Mouse (Mus musculus) heart, embryonic 16.5 days (tissue): ENCODE data around the gene Ddost. TPM values are rescaled to one million over a fixed set of nuclear protein-coding genes. Genes with fewer than 3 reads are reported as not detected.
"Not testable (repeated sequence)": the region's sequence is repeated elsewhere in the genome, so short reads cannot be mapped to it uniquely, and the experiment has no call there.

Source experiments
- ATAC-seq: fragments of 200-750 bp; cut with Nextera tagmentation; replicated peaks from 2 replicates; pipeline ENCODE4 v1.8.0; 2017; ENCODE audit warnings: moderate number of reproducible peaks; ENCODE audit not compliant: insufficient read depth, low FRiP score; ENCODE audit errors: extremely low read depth
- H3K27ac ChIP-seq: fragments of 300-500 bp; sonication (generic); 2 replicates; pipeline ENCODE4 v1.5.1; 2014; ENCODE audit warnings: mild to moderate bottlenecking, low read length, control low read depth, moderate library complexity
- H3K27me3 ChIP-seq: fragments of 300-500 bp; sonication (generic); 2 replicates; pipeline ENCODE4 v1.6.1; 2014; ENCODE audit warnings: low read length, mixed read lengths; ENCODE audit not compliant: control insufficient read depth, insufficient read depth
- H3K36me3 ChIP-seq: fragments of 300-500 bp; sonication (generic); 2 replicates; pipeline ENCODE4 v1.6.1; 2014; ENCODE audit not compliant: control insufficient read depth, insufficient read depth
- H3K4me1 ChIP-seq: fragments of 300-500 bp; sonication (generic); 2 replicates; pipeline ENCODE4 v1.6.1; 2014; ENCODE audit warnings: low read length, mixed read lengths; ENCODE audit not compliant: control insufficient read depth, insufficient read depth
- H3K4me2 ChIP-seq: fragments of 300-500 bp; sonication (generic); 2 replicates; pipeline ENCODE4 v1.6.1; 2014; ENCODE audit warnings: low read depth, mild to moderate bottlenecking, control low read depth, low read length
- H3K4me3 ChIP-seq: fragments of 300-500 bp; sonication (generic); 2 replicates; pipeline ENCODE4 v1.5.1; 2014; ENCODE audit warnings: mild to moderate bottlenecking, control low read depth, low read length
- H3K9ac ChIP-seq: fragments of 300-500 bp; sonication (generic); 2 replicates; pipeline ENCODE4 v1.6.1; 2014; ENCODE audit warnings: low read length, control low read depth
- H3K9me3 ChIP-seq: fragments of 300-500 bp; sonication (generic); replicated peaks from 2 replicates; pipeline ENCODE4 v1.6.1; 2016; ENCODE audit warnings: low read length; ENCODE audit not compliant: control insufficient read depth
- WGBS: fragments of 180-500 bp; shearing (Covaris S2); extraction: QIAGEN DNeasy Blood & Tissue Kit; methylation state at CpG from one replicate; pipeline ENCODE4 v1.1.7; 2014; 5-methylcytosine and 5-hydroxymethylcytosine counted together
- polyA plus RNA-seq: library from polyadenylated mRNA; unstranded; fragments of >200 nt; fragmentation: Nextera tagmentation; extraction: Ambion mirVana; gene quantifications from 2 replicates; pipeline ENCODE4 v1.2.1, GENCODE M21; 2015

The Ddost gene
- polyA plus RNA-seq, 1 experiment from 2014 or later: 247 TPM

DNA sequence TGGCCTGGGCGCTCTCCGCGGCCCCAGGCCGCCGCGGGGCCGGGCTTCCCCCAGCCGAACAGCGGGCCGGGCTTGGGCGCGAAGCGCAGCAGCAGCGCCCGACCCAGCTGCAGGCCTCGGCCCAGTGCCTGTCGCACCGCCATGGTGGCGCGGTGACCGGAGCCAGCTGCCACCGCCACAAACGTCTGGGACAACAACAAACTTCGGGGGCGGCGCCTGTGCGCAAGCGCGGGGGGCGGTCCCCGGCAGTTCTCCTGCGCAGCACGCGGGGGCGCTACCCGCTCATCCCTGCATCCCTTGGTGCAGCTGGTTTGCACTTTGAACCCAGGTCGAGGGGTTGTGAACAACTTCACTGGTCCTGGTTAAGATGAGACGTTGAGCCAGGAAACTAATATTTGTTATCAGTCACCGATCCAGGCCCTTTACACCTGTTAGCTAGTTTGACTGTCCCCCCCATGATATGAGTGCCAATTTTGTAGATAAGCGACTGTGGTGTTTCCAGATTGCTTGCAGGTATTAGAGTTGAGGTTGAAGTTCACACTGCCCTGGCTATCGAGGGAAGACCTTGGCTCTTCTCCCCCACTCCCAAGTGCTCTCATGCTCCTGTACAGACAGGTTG lies 21.7 kb downstream of the Ddost start, which contains the start of gene Pink1:
TSS of gene Pink1 (minus strand) at position 231 of the 619 bp plus-strand sequence.
- peak; percentile 69 for ATAC-seq
- Histone ChIP-seq H3K4me2 (peak within 1 kb of the TSS; percentile 73), H3K36me3 (no peaks in the 10 kb centered on the region), H3K9me3 (no peaks in the 10 kb centered on the region; the same call in 1 of the 2 replicates), H3K27ac (peak within 1 kb of the TSS; percentile 99), H3K4me1 (peaks cover 34% of the 10 kb centered on the region), H3K4me3 (peak within 1 kb of the TSS; percentile 89), H3K27me3 (peaks cover 4% of the 10 kb centered on the region; the same call in 1 of the 2 replicates), H3K9ac (peak within 1 kb of the TSS; percentile 96)
- 4% methylated on average over 41 of the region's 41 CpGs for WGBS

GRCm38 (mm10) chr4:138327155-138327554 lies 22.6 kb downstream of the Ddost start:
- not testable (repeated sequence) for H3K9ac ChIP-seq, H3K36me3 ChIP-seq, H3K9me3 ChIP-seq, ATAC-seq, H3K27me3 ChIP-seq, H3K4me3 ChIP-seq, H3K4me2 ChIP-seq, H3K27ac ChIP-seq
- H3K4me1 ChIP-seq: peaks cover 28% of the 10 kb centered on the region
- WGBS: 53% methylated on average over 7 of the region's 12 CpGs

DNA sequence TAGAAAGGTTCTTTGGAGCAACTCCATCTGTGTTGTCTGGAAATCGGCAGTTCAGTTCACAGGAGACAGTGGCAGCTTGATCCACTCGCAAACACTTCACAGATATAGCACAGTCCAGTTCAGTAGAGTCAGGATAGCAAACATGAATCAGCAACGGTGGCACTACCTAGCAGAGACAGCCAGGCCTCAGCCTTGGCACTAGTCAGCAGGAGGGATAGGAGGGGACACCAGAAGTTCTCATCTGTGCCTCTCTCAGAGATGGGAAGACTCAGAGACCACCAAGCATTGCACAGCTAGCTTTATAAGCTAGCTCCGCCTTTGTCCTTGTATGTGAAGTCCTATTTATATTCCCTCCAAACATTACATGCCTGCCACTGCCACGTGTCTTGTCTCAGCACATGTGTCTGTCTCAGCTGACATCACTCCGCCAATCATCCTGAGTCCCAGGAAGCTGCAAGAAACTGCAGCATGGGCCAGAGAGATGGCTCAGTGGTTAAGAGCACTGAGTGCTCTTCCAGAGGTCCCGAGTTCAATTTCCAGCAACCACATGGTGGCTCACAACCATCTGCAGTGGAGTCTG lies 23.5 kb downstream of the Ddost start:
- Histone ChIP-seq H3K27ac (peak overlapping the region; percentile 43), H3K9me3 (no peaks in the 10 kb centered on the region; the same call in 1 of the 2 replicates), H3K9ac (peak overlapping the region; percentile 16), H3K4me2 (peak overlapping the region; percentile 53), H3K4me3 (peak overlapping the region; percentile 36), H3K27me3 (peaks cover 4% of the 10 kb centered on the region; the same call in 1 of the 2 replicates), H3K36me3 (no peaks in the 10 kb centered on the region), H3K4me1 (peaks cover 21% of the 10 kb centered on the region)
- ATAC-seq: no peak
- WGBS: 57% methylated on average over 7 of the region's 7 CpGs

GRCm38 (mm10) chr4:138330264-138330671 lies 25.7 kb downstream of the Ddost start:
- no peak overlapping the region for H3K9ac ChIP-seq
- ATAC-seq: no peak
- peaks cover 4% of the 10 kb centered on the region; the same call in 1 of the 2 replicates for H3K27me3 ChIP-seq
- H3K4me3 ChIP-seq: no peak overlapping the region
- no peaks in the 10 kb centered on the region for H3K36me3 ChIP-seq
- peaks cover 7% of the 10 kb centered on the region for H3K4me1 ChIP-seq
- H3K27ac ChIP-seq: no peak overlapping the region
- H3K4me2 ChIP-seq: no peak overlapping the region
- no peaks in the 10 kb centered on the region; the same call in 1 of the 2 replicates for H3K9me3 ChIP-seq
- 17% methylated on average over 15 of the region's 15 CpGs for WGBS

- Histone ChIP-seq H3K36me3 (no peaks in the 10 kb centered on the region), H3K9me3 (no peaks in the 10 kb centered on the region; the same call in 1 of the 2 replicates), H3K27me3 (peaks cover 4% of the 10 kb centered on the region; the same call in 1 of the 2 replicates), H3K4me1 (peaks cover 2% of the 10 kb centered on the region; the same call in 1 of the 2 replicates), H3K4me3 (no peak overlapping the region), H3K4me2 (no peak overlapping the region), H3K27ac (no peak overlapping the region), H3K9ac (no peak overlapping the region)
- WGBS: 73% methylated on average over 9 of the region's 9 CpGs
- ATAC-seq: no peak
These were observed 27.1 kb downstream of the Ddost start for GRCm38 (mm10) chr4:138331647-138332046.

GRCm38 (mm10) chr4:138333135-138333534 lies 28.6 kb downstream of the Ddost start:
- Histone ChIP-seq H3K27me3 (peaks cover 4% of the 10 kb centered on the region; the same call in 1 of the 2 replicates), H3K36me3 (no peaks in the 10 kb centered on the region), H3K4me2 (no peak overlapping the region), H3K4me1 (peaks cover 2% of the 10 kb centered on the region; the same call in 1 of the 2 replicates), H3K9ac (no peak overlapping the region), H3K4me3 (no peak overlapping the region), H3K27ac (no peak overlapping the region), H3K9me3 (no peaks in the 10 kb centered on the region; the same call in 1 of the 2 replicates)
- 65% methylated on average over 4 of the region's 4 CpGs for WGBS
- no peak for ATAC-seq

DNA sequence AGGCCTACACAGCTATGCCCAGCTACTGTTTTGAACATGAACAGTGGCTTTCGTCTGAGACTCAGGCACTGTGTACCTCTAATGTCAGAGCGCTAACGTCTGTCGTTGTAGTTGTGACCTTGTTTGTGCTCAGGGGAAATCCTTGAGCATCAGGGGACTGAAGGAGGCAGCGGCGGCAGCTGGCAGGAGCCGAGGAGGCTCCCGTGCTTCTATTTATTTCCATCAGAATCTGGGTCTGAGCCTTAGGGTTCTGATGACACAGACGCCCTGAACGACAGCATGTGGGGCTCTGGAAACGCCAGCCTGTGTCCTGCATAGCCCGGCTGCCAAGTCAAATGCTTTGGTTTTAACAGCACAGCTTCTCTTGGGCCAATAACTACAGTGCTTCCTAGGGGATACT lies 30.5 kb downstream of the Ddost start:
- WGBS: 72% methylated on average over 12 of the region's 12 CpGs
- Histone ChIP-seq H3K4me2 (no peak overlapping the region), H3K4me1 (peaks cover 2% of the 10 kb centered on the region; the same call in 1 of the 2 replicates), H3K36me3 (no peaks in the 10 kb centered on the region), H3K27me3 (peaks cover 4% of the 10 kb centered on the region; the same call in 1 of the 2 replicates), H3K9ac (no peak overlapping the region), H3K9me3 (no peaks in the 10 kb centered on the region), H3K27ac (no peak overlapping the region), H3K4me3 (no peak overlapping the region)
- ATAC-seq: no peak

DNA sequence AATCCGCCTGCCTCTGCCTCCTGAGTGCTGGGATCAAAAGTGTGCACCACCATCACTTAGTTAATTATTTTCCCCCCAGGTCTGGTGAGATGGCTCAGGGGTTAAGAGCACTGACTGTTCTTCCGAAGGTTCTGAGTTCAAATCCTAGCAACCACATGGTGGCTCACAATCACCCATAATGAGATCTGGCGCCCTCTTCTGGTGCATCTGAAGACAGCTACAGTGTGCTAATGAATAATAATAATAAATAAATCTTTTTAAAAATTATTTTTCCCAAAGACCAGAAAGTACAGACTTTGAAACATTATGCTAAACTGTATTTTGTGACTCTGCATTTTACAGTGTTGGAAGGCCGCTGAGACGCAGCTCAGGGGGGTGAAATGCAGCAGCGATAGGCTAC lies 31.1 kb downstream of the Ddost start:
- H3K27me3 ChIP-seq: no peaks in the 10 kb centered on the region; the same call in 1 of the 2 replicates
- no peak overlapping the region for H3K4me2 ChIP-seq
- H3K4me3 ChIP-seq: no peak overlapping the region
- H3K9me3 ChIP-seq: no peaks in the 10 kb centered on the region
- no peaks in the 10 kb centered on the region for H3K36me3 ChIP-seq
- no peak for ATAC-seq
- peaks cover 2% of the 10 kb centered on the region; the same call in 1 of the 2 replicates for H3K4me1 ChIP-seq
- 91% methylated on average over 6 of the region's 6 CpGs for WGBS
- no peak overlapping the region for H3K27ac ChIP-seq
- no peak overlapping the region for H3K9ac ChIP-seq

GRCm38 (mm10) chr4:138336876-138337275 lies 32.3 kb downstream of the Ddost start:
- no peak overlapping the region for H3K9ac ChIP-seq
- no peaks in the 10 kb centered on the region for H3K9me3 ChIP-seq
- no peak overlapping the region for H3K4me3 ChIP-seq
- H3K36me3 ChIP-seq: no peaks in the 10 kb centered on the region
- no peak overlapping the region for H3K4me2 ChIP-seq
- 62% methylated on average over 5 of the region's 5 CpGs for WGBS
- no peak overlapping the region for H3K27ac ChIP-seq
- no peaks in the 10 kb centered on the region; the same call in 1 of the 2 replicates for H3K27me3 ChIP-seq
- peaks cover 6% of the 10 kb centered on the region; the same call in 1 of the 2 replicates for H3K4me1 ChIP-seq
- ATAC-seq: no peak
